Mouse (Mus musculus) liver, embryonic 15.5 days (tissue): ENCODE measurements around the gene Bik. TPM values are rescaled to one million over a fixed set of nuclear protein-coding genes. Genes with fewer than 3 reads are reported as not detected.

Experiments used
- ATAC-seq: fragments of 200-750 bp; cut with Nextera tagmentation; 2 replicates; pipeline ENCODE4 v1.8.0; 2017; ENCODE audit warnings: moderate number of reproducible peaks, mild to moderate bottlenecking, moderate library complexity; ENCODE audit not compliant: insufficient read depth
- H3K27ac ChIP-seq: fragments of 300-500 bp; sonication (generic); replicated peaks from 2 replicates; pipeline ENCODE4 v1.5.1; 2015; ENCODE audit warnings: mild to moderate bottlenecking, inconsistent platforms
- H3K27me3 ChIP-seq: fragments of 300-500 bp; sonication (generic); 2 replicates; pipeline ENCODE4 v1.6.1; 2015; ENCODE audit warnings: mild to moderate bottlenecking, inconsistent platforms
- H3K36me3 ChIP-seq: fragments of 300-500 bp; sonication (generic); replicated peaks from 2 replicates; pipeline ENCODE4 v1.6.1; 2015; ENCODE audit warnings: moderate library complexity, mild to moderate bottlenecking, inconsistent platforms
- H3K4me1 ChIP-seq: fragments of 300-500 bp; sonication (generic); replicated peaks from 2 replicates; pipeline ENCODE4 v1.6.1; 2015; ENCODE audit warnings: inconsistent platforms
- H3K4me2 ChIP-seq: fragments of 300-500 bp; sonication (generic); 2 replicates; pipeline ENCODE4 v1.6.1; 2015; ENCODE audit warnings: moderate library complexity, mild to moderate bottlenecking, inconsistent platforms
- H3K4me3 ChIP-seq: fragments of 300-500 bp; sonication (generic); replicated peaks from 2 replicates; pipeline ENCODE4 v1.5.1; 2015; ENCODE audit warnings: mild to moderate bottlenecking, inconsistent platforms
- H3K9ac ChIP-seq: fragments of 300-500 bp; sonication (generic); 2 replicates; pipeline ENCODE4 v1.6.1; 2015; ENCODE audit warnings: moderate library complexity, mild to moderate bottlenecking, inconsistent platforms
- H3K9me3 ChIP-seq: fragments of 300-500 bp; sonication (generic); replicated peaks from 2 replicates; pipeline ENCODE4 v1.6.1; 2016; ENCODE audit warnings: inconsistent platforms
- WGBS: fragments of 180-500 bp; shearing (Covaris S2); methylation state at CpG from one replicate; pipeline ENCODE4 v1.1.7; 2015; ENCODE audit warnings: mixed read lengths; ENCODE audit not compliant: insufficient replicate concordance; 5-methylcytosine and 5-hydroxymethylcytosine counted together
- polyA plus RNA-seq: library from polyadenylated mRNA; unstranded; fragments of >200 nt; fragmentation: Nextera tagmentation; extraction: Ambion mirVana; gene quantifications from 2 replicates; pipeline ENCODE4 v1.2.1, GENCODE M21; 2015

The Bik gene
- polyA plus RNA-seq, 1 experiment from 2014 or later = 1.9 TPM

DNA sequence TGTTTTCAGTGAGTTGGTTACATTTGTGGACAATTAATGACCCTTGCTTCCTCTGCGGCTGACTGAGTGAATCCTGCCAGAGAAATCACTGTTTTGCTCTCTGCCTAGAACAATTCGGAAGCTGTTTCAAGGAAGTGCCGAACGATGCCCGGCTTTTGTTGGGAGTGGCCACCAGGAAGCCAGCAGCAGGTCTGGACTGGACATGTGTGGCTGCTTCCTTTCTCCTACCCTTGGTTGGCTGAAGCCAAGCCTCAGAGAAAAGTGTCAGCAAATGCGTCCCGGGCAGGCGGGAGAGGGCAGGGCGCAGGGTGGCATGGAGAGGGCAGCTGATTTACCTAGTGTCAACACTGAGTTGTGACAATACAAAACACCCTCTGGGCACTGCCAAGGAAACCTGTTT lies 3.6 kb downstream of the Bik start:
- Histone ChIP-seq H3K4me1 (peaks cover 30% of the 10 kb centered on the region), H3K4me2 (no peak overlapping the region), H3K9me3 (no peaks in the 10 kb centered on the region), H3K4me3 (no peak overlapping the region), H3K9ac (no peak overlapping the region), H3K27ac (no peak overlapping the region; the same call in 1 of the 2 replicates), H3K27me3 (peaks cover 67% of the 10 kb centered on the region), H3K36me3 (no peaks in the 10 kb centered on the region)
- no peak for ATAC-seq
- 32% methylated on average over 9 of the region's 9 CpGs for WGBS

DNA sequence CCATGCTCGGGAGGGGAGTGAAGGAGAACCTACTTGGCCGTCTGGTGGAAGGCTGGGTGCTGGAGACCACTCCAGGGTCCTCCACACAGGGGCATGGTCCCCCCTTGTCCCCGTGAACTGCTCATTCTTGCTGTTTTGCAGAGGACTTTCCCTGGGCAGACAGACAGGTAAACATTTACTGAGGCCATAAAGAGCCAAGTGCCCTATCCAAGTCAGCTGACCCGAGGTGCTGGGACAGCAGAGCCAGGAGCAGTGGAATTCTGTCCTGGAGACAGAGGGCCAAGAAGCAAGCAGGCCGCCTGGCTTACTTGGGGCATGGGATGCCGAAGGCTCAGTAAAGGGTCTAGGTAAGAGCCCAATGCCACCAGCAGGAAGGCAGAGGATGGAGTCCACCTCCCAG lies 4.0 kb downstream of the Bik start:
- 43% methylated on average over 6 of the region's 6 CpGs for WGBS
- H3K9ac ChIP-seq = no peak overlapping the region
- H3K27me3 ChIP-seq = peaks cover 62% of the 10 kb centered on the region
- peaks cover 28% of the 10 kb centered on the region for H3K4me1 ChIP-seq
- H3K4me3 ChIP-seq = no peak overlapping the region
- no peaks in the 10 kb centered on the region for H3K9me3 ChIP-seq
- no peaks in the 10 kb centered on the region for H3K36me3 ChIP-seq
- H3K27ac ChIP-seq = no peak overlapping the region; the same call in 1 of the 2 replicates
- no peak for ATAC-seq
- H3K4me2 ChIP-seq = no peak overlapping the region

DNA sequence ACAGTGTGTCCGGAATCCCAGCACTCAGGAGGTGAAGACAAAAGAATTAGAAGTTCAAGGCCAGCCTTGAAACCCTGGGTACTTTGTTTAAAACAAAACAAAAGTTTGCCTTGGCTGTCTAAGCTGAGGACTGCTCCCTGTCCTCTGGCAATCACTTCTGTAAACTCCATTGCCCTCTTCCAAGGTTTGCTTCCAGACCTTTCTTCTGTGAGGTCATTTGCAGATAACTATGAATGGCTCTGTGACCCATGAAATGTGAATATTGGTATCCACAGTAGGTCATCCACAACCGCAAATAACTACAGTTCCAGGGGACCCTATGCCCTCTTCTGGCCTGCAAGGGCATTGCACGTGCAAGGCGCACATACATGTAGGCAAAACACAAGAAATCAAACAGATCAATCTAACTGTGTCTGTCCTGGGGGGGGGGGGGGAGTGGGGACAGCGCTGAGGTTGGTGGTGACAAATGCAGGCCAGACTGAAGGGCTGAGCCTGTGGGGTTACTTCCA lies 5.4 kb downstream of the Bik start:
- no peak for ATAC-seq
- 67% methylated on average over 5 of the region's 5 CpGs for WGBS

DNA sequence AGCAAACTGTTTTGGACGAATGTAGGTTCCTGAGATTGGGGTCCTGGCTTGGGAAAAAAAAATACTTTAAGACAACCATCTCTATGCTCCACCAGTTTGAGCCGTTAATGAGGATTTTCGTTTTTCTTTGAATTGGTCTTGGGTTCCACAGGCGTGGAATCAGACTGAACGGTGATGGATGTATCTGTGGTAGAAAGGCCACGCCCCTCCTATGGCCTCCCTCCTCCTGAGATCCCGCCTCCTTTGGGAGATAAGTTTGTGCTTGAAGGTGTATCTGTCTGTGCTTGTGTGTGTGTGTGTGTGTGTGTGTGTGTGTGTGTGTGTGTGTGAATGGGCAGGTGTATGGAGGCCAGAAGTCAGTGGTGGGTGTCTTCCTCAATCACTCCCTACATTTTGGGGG lies 5.9 kb downstream of the Bik start:
- Histone ChIP-seq H3K9ac (no peak overlapping the region), H3K9me3 (no peaks in the 10 kb centered on the region), H3K4me1 (peaks cover 9% of the 10 kb centered on the region), H3K27me3 (peaks cover 43% of the 10 kb centered on the region), H3K4me3 (no peak overlapping the region), H3K27ac (no peak overlapping the region), H3K4me2 (no peak overlapping the region), H3K36me3 (no peaks in the 10 kb centered on the region)
- no peak for ATAC-seq
- 44% methylated on average over 7 of the region's 7 CpGs for WGBS

More for the DNA sequence above, 5.4 kb downstream of the Bik start:
- peaks cover 49% of the 10 kb centered on the region for H3K27me3 ChIP-seq
- no peaks in the 10 kb centered on the region for H3K36me3 ChIP-seq
- no peaks in the 10 kb centered on the region for H3K9me3 ChIP-seq
- peaks cover 15% of the 10 kb centered on the region for H3K4me1 ChIP-seq
- H3K4me2 ChIP-seq = no peak overlapping the region
- no peak overlapping the region for H3K9ac ChIP-seq
- H3K4me3 ChIP-seq = no peak overlapping the region
- no peak overlapping the region for H3K27ac ChIP-seq

DNA sequence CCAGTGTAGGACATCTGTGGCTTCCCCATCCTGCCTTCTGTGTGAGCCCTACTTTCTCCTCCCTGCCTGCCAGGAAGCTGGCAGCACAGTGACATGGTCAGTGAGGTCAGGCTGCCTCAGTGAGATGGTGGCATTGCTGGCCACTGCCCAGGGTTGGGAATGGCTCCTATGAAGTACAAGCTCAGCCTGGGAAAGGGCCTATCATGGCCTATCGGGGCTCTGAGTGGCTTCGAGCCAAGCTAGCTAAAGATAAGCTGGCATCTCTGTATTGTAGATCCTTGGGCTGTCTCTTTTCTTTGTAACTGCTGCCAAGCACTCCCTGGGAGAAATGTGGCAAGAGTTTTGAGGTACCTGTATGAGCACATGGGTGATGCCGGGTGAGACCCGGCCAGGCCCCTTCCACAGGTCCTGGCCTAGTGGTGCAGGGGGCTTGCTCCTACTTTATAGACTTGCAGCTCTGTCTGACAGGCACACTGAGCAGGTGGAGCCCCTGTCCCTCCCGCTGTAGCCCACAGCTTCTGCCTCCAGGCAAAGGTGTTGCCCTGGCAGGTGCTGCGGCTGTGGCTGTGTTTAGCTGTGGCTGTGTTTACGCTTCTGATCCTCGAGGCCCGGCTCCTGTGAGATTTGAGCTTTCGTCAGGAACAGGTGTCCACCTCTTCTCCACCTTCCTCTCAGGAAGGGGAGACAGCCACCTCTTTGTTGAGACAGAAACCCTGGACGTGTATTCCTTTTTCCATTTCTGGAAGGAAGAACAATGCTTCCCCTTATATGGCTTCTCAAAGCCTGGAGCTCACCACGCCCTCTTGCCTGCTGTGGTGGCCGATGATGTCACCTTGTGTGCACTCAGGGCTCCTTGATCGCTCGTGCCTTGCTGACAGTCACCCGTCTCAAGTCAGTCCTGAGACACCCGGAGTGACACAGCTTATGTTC lies 8.6 kb downstream of the Bik start:
- H3K27ac ChIP-seq = no peak overlapping the region
- no peak for ATAC-seq
- H3K4me1 ChIP-seq = peaks cover 7% of the 10 kb centered on the region; the same call in 1 of the 2 replicates

DNA sequence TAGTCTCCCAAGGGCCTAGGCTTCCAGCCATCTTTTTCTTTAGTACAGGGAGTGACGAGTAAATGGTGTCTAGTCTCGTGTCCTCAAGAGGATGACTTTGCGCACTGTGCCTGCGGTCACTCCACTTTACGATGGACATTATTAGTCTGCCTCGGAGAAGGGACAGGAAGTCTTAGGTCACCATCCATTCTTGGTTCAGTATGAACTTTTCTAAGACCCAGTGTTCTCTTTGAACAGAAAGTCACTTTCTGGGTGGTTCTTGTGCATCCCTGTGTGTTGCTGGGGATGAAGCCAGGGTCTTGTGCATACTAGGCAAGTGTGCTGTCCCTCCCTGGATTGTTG lies 9.2 kb downstream of the Bik start:
- no peak for ATAC-seq
- Histone ChIP-seq H3K36me3 (no peaks in the 10 kb centered on the region), H3K4me1 (peaks cover 1% of the 10 kb centered on the region; the same call in 1 of the 2 replicates), H3K4me3 (no peak overlapping the region), H3K9ac (no peak overlapping the region), H3K9me3 (no peaks in the 10 kb centered on the region), H3K4me2 (no peak overlapping the region), H3K27me3 (peaks cover 10% of the 10 kb centered on the region), H3K27ac (no peak overlapping the region)
- 56% methylated on average over 6 of the region's 6 CpGs for WGBS

More for the DNA sequence above, 8.6 kb downstream of the Bik start:
- 55% methylated on average over 17 of the region's 17 CpGs for WGBS
- Histone ChIP-seq H3K36me3 (no peaks in the 10 kb centered on the region), H3K9ac (no peak overlapping the region), H3K4me2 (no peak overlapping the region), H3K9me3 (no peaks in the 10 kb centered on the region), H3K27me3 (peaks cover 17% of the 10 kb centered on the region), H3K4me3 (no peak overlapping the region)

DNA sequence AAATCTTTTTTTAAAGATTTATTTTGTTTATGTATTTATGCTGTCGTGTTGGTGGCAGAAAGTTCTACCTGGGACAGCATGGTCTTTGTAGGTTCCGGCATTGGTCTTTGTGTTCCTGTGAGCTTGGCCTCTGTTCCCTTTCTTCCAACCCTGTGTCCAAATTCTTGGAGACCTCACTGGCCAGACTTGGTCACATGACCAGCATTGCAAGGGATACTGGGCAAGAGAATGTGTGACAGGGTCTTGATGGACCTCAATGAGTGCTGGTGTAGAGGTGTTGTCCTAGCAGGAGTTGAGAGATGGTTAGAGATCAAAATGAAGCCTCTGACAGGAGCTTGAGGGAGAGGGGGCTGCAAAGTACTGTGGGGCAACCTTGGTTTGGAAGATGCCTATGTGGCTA lies 12.2 kb downstream of the Bik start:
- no peak for ATAC-seq
- no peak overlapping the region for H3K27ac ChIP-seq
- no peaks in the 10 kb centered on the region for H3K9me3 ChIP-seq
- H3K9ac ChIP-seq = no peak overlapping the region
- H3K4me3 ChIP-seq = no peak overlapping the region
- H3K4me1 ChIP-seq = no peaks in the 10 kb centered on the region; the same call in 1 of the 2 replicates
- WGBS = 78% methylated on average over 2 of the region's 2 CpGs
- H3K36me3 ChIP-seq = no peaks in the 10 kb centered on the region
- no peaks in the 10 kb centered on the region for H3K27me3 ChIP-seq
- H3K4me2 ChIP-seq = no peak overlapping the region

DNA sequence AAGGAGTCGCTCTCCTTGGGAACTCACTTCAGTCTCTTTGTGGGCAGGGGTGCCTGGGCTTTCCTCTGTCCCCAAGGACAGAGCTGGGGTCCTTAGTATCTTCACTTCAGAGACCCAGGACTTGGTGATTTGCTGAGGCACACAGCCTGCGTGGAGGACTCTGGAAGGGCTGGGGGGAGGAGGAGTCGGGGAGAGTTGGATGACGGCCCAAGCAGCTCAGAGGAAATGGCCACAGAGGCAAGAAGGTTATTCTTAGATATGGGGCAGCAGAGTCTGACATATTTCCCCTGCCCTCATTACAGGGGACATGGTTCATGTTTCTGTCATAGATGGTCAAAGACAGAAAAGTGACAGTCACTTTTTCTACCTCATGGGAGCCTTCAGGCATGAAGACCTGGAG lies 13.2 kb downstream of the Bik start:
- ATAC-seq = no peak
- Histone ChIP-seq H3K4me1 (no peaks in the 10 kb centered on the region; the same call in 1 of the 2 replicates), H3K36me3 (no peaks in the 10 kb centered on the region), H3K27ac (no peak overlapping the region), H3K27me3 (no peaks in the 10 kb centered on the region), H3K4me2 (no peak overlapping the region), H3K9ac (no peak overlapping the region), H3K4me3 (no peak overlapping the region), H3K9me3 (no peaks in the 10 kb centered on the region)
- WGBS = 30% methylated on average over 4 of the region's 4 CpGs

DNA sequence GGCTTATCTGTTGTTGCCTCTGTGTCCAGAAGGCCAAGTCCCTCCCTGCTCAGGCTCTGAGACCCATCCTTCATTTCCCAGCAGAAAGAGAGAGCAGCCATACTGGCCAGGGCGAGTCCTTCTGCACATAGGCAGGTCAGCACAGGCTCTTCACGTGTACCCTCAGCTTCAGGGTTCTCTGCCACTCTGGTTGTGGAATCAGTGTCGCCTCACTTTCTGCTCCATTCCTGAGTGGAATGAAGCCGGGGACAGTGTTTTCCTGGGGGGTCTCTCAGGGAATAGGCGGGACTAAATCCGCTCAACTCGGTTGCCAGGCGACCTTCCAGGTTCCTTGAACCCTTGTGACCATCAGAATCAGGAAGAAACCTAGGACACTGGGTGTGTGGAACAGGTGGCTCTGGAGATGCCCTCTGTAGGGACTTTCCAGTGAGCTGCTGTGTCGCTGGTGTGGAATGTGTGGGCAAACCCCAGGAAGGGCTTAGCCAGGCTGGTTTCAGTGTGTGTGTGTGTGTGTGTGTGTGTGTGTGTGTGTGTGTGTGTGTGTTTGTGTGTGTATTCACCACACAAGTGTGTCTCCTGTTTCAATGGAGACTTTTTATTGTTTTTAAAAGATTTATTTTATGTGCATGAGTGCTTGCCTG lies 15.1 kb downstream of the Bik start:
- peaks cover 11% of the 10 kb centered on the region for H3K36me3 ChIP-seq
- H3K4me1 ChIP-seq = no peaks in the 10 kb centered on the region
- H3K4me2 ChIP-seq = no peak overlapping the region
- H3K9me3 ChIP-seq = no peaks in the 10 kb centered on the region
- no peak for ATAC-seq
- no peak overlapping the region for H3K4me3 ChIP-seq
- WGBS = 56% methylated on average over 9 of the region's 9 CpGs
- H3K27me3 ChIP-seq = no peaks in the 10 kb centered on the region
- H3K27ac ChIP-seq = no peak overlapping the region
- no peak overlapping the region for H3K9ac ChIP-seq

DNA sequence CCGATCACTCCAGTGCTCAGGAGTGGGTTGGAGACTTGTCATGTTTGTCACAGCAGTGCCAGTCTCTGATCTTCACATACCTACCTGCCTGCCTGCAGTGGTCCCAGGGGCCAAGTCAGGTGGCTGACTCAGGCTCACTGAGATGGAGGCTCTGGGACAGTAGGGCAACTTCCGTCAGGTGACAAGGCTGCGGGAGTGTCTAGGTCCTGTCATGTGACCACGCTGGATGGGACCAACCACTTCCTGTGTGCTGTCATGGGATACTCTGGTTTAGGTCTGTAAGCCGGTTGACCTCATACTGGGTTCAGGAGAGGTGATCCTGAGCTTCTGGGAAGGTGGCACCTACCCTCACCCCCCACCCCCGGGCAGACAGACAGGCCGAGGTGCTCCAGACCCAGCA lies 19.4 kb downstream of the Bik start:
- H3K36me3 ChIP-seq = peaks cover 45% of the 10 kb centered on the region
- WGBS = 72% methylated on average over 7 of the region's 7 CpGs
- no peak overlapping the region for H3K9ac ChIP-seq
- no peaks in the 10 kb centered on the region for H3K27me3 ChIP-seq
- 0 out of 2 replicates have a peak, but pooled peaks cover 4% of the 10 kb centered on the region for H3K4me1 ChIP-seq
- H3K4me3 ChIP-seq = no peak overlapping the region
- no peak overlapping the region for H3K4me2 ChIP-seq
- H3K9me3 ChIP-seq = no peaks in the 10 kb centered on the region
- no peak for ATAC-seq
- no peak overlapping the region for H3K27ac ChIP-seq

DNA sequence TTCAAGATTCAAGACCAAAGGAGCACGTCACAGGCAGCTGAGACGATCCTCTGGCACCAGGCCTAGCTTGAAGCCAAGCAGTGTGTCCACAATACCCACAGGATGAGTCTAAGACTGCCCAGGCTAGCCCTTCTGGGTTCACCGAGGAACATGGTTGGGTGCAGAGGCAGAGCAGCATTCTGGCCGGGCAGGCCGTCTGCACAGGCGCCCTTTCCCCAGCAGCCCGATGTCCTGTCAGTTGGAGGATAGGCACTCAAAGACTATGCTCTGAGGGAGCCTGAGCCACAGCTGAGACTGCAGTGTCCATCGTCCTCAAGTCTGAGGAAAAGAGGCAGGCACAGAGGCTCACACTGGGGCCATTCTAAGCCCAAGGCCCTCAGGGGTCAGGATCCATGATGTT lies 20.5 kb downstream of the Bik start:
- Histone ChIP-seq H3K4me2 (no peak overlapping the region), H3K4me3 (no peak overlapping the region), H3K36me3 (peaks cover 45% of the 10 kb centered on the region), H3K27me3 (no peaks in the 10 kb centered on the region), H3K4me1 (0 out of 2 replicates have a peak, but pooled peaks cover 4% of the 10 kb centered on the region), H3K27ac (no peak overlapping the region), H3K9ac (no peak overlapping the region), H3K9me3 (no peaks in the 10 kb centered on the region)
- 79% methylated on average over 8 of the region's 8 CpGs for WGBS
- no peak for ATAC-seq
